Mouse (Mus musculus): ENCODE results near the gene Ghr.

GRCm38 (mm10) chr15:3344555-3344954, 238.7 kb downstream of the Ghr start:
- no peak for TF ChIP-seq CTCF (IDR thresholded peaks at IDR 0.05; ENCODE audit: extremely low read depth, insufficient read length, insufficient replicate concordance, low read depth, low read length)
- TF ChIP-seq POLR2A (IDR thresholded peaks at IDR 0.05; ENCODE audit: low read depth, low read length), result no peak

Data from small intestine, adult 2 months (tissue).